Mouse (Mus musculus) left cerebral cortex, postnatal 4 days (tissue): ENCODE measurements around the gene Cbl. TPM values are rescaled to one million over a fixed set of nuclear protein-coding genes. Genes with fewer than 3 reads are reported as not detected.
A peak's percentile ranks its signal among the peaks of the same experiment; 100 is the strongest.

Experiments
- DNase-seq: peaks from one replicate; pipeline ENCODE4 v3.0.0-alpha.2; 2022
- intact Hi-C: fragments of 180-260 bp; cut with DNase I; formaldehyde crosslinking; loops from one replicate; pipeline ENCODE4 v1.15.1; 2025
- total RNA-seq, 2 experiments: library from RNA; stranded (reverse); gene quantifications; 2 replicates each; pipeline ENCODE4 v1.2.3; 2021

Gene Cbl
- total RNA-seq = 10 to 100 TPM; 58.4 to 62.4 TPM

DNA sequence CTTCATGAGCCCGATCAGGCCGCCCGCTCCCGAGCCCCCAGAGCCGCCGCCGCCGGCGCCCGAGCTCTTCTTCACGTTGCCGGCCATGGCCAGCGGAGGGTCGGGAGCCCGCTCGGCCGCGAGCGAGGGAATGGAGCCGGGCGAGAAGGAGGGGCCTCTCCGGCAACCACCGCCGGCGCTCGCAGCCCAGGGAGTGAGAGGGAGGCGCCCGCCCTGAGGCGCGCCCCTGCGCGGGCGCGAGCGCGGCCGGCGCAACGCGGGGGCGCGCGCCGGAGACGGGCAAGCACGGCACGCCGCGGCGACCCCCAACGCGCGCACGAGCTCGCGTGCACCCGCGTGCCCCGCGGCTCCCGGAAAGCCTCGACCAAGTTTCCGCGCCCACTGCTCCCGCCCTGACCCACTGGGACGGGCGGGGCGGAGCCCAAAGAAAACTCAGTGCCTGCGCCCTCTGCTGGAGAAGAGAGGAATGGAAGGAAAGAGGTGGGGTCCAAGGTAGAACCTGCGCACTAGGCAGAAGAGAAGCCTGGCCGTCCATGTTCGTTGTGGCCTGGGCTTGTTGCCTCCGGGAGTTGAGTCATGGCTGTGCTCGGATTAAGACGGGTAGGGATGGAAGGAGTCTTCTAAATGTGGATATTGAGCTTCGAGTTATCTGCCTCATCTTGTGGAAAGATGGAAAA lies at the start of gene Cbl:
Gene Cbl (minus strand): TSS at position 248 of the 677 bp plus-strand sequence.
- DNase-seq = peak; percentile 99
- intact Hi-C loops = loop anchor here (10.0 kb wide), 1 partner anchor 249 kb away; no protein-coding TSS in a partner anchor

DNA sequence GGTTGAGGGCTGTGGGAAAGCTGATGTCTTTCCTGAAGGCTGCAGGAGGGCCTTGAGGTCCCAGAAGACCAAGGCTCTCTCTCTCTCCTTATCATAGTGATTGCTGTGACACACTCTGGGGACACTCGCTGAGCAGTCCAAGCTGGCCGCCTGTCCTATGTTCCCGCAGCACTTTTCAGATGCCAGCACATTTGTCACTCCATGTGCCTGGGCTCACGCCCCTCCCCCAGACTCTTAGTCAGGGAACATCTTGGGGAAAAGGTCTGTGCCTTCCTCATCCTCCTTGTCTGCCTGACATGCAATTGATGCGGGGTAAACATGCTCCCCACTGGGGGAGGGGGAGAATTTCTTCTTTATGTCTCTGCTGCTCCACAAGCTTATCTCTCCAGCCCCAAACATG lies 49.3 kb upstream of the Cbl start:
- intact Hi-C loops = no loop called here
- DNase-seq = no peak

- intact Hi-C loops = no loop called here
- no peak for DNase-seq
Observed at GRCm38 (mm10) chr9:44269973-44270372, 36.1 kb upstream of the Cbl start.

GRCm38 (mm10) chr9:44269077-44269476 lies 35.2 kb upstream of the Cbl start:
- no peak for DNase-seq
- intact Hi-C loops = no loop called here

DNA sequence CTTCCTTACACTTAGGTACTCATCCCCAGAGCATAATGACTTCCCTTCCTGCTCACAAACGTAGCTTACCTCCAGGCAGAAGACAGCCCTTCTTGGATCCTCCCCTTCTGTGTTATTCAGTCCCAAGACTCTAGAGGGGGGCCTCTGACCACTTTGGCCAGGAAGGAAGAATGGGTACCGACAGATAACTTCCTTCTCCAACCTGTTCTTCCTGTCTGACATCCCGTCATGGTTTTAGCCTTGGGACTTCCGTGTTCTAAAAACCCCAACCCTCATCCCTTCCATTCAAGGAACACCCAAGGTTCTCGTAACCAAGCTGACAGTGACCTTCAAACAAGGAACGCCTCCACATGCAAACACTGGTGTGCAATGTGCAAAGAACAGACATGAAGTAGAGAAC lies 34.6 kb upstream of the Cbl start, which contains the start of gene Nlrx1:
Gene Nlrx1 (minus strand): TSS at position 168 of the 400 bp plus-strand sequence.
- intact Hi-C loops = no loop called here
- no peak for DNase-seq

GRCm38 (mm10) chr9:44268027-44268360 lies 34.1 kb upstream of the Cbl start:
- intact Hi-C loops = no loop called here
- DNase-seq = peak; percentile 90

DNA sequence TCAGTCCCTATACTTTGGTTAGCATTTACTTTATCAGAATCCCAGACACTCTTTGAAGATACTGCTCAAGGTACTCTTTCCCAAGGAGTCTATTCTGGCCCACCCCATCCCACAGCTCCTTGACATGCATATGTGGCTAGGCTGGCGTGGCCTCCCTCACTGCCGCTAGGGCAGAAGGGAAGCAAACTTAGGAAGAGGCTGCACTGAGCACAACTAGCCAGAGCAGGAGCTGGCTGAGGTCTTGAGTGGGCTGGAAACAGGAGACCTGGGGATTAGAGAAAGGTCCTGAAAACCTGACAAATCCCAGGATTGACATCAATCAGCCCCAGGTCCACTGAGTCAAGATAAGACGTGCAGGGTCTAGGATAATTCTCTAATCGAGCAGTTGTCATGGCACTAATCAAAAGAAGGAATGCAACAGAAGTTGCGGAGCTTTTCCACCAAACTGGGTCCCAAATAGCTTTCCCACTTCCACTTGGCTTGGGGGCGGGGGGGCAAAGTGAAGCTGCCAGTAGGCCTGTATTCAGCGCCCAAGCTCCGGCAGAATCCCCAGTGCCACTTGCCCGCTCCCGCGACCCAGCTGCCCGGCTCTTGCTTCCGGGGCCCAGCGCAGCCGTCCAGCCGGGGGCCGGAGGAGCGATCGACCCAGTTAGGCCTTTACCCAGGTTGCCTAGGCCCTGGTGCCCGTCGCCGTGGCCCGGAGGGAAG lies 33.6 kb upstream of the Cbl start:
- intact Hi-C loops = no loop called here
- no peak for DNase-seq

- no peak for DNase-seq
- intact Hi-C loops = no loop called here
Observed at GRCm38 (mm10) chr9:44266478-44267226, 32.8 kb upstream of the Cbl start.

DNA sequence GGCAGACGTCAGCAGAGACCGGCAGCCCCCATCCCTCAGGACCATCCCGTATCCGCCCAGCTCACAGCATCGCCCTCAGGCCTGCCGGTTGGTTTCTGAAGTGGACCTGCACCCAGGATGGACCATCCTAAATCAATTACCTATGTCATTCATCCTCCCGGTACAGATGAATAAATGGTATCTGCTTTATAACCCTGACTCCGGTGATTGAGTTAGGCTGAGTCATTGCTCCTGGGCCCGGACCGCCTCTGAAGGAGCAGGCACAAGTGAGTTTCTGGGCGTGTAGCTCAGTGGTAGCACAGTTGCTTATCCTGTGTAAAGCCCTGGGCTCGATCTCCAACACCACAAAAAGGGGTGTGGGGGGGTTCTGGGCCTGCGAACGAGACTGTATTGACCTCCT lies 27.5 kb upstream of the Cbl start:
- DNase-seq = no peak
- intact Hi-C loops = no loop called here

- DNase-seq = no peak
- intact Hi-C loops = no loop called here
Observed at GRCm38 (mm10) chr9:44259014-44259413, 25.2 kb upstream of the Cbl start.

DNA sequence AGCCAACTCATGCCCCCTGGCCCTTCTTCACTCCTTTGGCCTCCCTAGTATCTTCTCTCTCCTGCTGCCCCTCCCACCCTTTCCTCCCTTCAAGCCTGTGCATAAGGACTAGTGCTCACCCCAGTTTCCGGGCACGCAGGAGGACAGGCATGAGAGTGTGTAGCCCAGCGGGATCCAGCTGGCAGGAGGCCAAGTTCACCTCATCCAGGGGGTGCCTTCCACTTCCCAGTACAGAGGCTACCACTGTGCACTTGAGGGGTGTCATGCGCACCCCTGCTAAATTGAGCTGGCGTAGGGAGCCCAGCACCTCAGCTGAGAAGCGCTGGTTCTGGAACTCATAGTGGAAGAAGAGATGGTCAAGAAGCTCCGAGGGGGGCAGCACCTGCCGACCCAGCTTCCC lies 22.4 kb upstream of the Cbl start:
- intact Hi-C loops = no loop called here
- no peak for DNase-seq

DNA sequence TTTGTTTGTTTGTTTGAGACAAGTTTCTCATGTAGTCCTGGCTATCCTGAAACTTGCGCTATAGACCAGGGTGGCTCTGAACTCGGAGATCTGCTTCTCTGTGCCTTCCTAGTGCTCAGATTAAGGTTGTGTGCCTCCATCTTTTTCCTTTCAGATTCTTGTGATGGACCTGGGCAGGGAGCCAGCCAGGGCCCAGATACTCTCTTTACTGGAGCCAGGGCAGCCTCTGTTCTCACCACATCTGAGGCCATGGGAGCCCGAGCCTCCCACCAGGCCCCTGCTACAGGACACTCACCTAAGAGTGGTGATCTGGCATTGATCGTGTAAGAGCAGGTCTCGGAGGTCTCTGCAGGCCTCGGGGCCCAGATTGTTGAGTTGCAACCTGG lies 21.3 kb upstream of the Cbl start:
- DNase-seq = peak; percentile 37
- intact Hi-C loops = no loop called here

GRCm38 (mm10) chr9:44254508-44255135 lies 20.8 kb upstream of the Cbl start:
- peak; percentile 21 for DNase-seq
- intact Hi-C loops = no loop called here

DNA sequence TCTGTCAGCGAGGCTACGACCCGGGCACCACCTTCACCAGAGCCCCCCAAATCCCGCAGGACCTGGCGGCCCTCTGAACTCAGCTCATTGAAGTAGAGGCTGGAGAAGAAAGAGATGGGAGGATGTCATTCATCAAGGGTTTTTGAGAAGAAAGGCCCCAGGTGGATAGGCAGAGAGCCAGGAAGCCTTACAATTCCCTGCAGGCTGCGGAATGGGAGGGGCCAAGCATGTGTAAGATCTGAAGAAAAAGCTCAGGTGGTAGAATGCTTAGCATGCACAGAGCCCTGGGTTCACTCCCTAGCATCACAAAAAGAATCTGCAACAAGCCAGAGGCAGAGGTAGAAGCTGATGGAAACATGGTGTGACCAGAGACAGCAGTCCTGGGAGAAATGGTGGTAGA lies 19.6 kb upstream of the Cbl start:
- DNase-seq = no peak
- intact Hi-C loops = no loop called here

DNA sequence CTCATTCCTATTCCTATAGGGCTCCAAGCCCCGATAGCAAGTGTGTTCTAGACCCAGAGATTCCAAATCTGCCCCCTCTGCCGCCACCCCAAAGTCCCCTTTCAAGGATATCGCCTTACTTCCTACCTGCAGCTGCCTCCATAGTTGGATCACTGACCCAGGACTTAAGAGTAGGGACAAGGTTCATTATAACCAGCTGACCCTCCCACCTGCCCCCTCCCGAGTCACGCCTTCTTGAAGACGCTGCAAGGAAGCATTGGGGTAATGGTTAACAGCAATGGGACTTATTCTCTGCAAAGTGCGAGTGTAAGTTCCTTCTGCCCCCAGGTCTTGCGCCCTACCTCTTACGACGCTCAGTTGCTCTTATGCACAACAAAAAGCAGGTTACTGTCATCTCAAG lies 17.5 kb upstream of the Cbl start, which contains the start of gene Pdzd3:
Gene Pdzd3 (minus strand): TSS at position 158 of the 400 bp plus-strand sequence.
- intact Hi-C loops = no loop called here
- DNase-seq = no peak

DNA sequence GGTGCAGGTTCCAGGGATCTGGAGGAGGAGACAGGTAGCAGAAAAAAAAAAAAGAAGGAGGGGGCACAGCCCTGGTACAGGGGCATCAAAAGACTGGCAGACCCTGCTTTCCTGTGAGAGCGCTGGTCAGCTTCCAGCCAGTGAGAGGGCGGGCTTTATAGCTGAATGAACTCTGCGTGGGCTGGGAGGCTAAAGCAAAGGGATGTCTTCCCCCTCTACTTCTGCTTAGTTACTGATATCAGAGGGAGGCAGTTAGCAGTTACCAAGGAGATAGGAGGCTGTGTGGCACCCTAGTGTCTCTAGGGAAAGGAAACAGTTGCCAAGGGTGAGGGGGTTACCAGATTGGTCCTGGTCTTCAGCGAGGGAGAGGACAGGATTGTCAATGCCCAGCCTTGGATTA lies 16.6 kb upstream of the Cbl start:
- intact Hi-C loops = no loop called here
- no peak for DNase-seq

GRCm38 (mm10) chr9:44249181-44250146 lies 15.6 kb upstream of the Cbl start:
- peak; percentile 53 for DNase-seq
- intact Hi-C loops = no loop called here

GRCm38 (mm10) chr9:44247907-44248306 lies 14.1 kb upstream of the Cbl start:
- no peak for DNase-seq
- intact Hi-C loops = no loop called here

DNA sequence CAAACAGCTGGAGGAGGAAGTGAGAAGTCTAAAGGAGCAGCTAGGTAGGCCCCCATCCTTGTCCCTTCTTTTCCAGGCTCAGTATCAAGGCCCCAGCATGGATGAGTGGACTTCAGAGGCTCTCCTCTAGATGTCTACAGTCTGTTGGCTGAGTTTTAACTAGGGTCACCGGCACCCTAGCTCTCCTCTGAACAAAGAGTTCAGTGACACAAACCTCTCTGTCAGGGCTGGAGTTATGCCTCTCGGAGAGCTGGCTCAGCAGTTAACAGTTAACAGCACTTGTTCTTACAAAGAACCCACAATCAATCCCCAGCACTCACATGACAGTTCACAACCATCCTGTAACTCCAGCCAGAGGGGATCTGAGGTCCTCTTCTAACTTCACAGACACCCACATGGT lies 9.8 kb upstream of the Cbl start:
- DNase-seq = no peak

DNA sequence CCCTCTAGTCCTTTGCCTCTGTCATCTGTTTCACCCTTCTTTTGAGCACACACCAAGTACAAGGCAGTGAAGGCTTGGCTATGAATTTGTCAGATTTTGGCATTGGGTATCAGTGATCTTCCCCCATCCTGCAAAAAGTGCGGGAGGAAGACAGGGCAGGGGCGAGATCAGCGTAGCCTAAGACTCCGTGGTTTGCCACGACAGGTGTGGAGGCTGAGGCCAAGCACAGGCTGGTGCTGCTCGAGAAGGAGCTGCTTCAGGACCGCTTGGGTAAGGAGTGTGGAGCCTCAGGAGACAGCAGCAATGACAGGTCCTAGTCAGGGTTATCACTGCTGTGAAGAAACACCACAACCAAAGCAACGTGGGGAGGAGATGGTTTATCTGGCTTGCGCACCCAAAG lies 7.6 kb upstream of the Cbl start:
- no peak for DNase-seq
- intact Hi-C loops = no loop called here

More for the DNA sequence above, 9.8 kb upstream of the Cbl start:
- intact Hi-C loops = no loop called here
